Mouse (Mus musculus) CH12.LX (cell line): ENCODE results near the gene Trit1.

Experiments used
- CTCF ChIP-seq, 2 experiments: IDR thresholded peaks in 1 of 2; conservative IDR thresholded peaks in 1 of 2; 2 replicates each; pipeline ENCODE4 v1.5.1; 2011 to 2012; ENCODE audit warnings: low read depth in 2 of 2, low read length in 2 of 2, improper control_type of control experiment in 1 of 2, inconsistent platforms in 1 of 2, mild to moderate bottlenecking in 1 of 2, moderate library complexity in 1 of 2
- EP300 ChIP-seq: IDR thresholded peaks from 2 replicates; pipeline ENCODE4 v1.6.1; 2011; ENCODE audit warnings: low read length, improper control_type of control experiment
- POLR2A ChIP-seq: IDR thresholded peaks from 2 replicates; pipeline ENCODE4 v1.6.1; 2011; ENCODE audit warnings: low read depth, mild to moderate bottlenecking, improper control_type of control experiment, low read length
- RCOR1 ChIP-seq: conservative IDR thresholded peaks from 2 replicates; pipeline ENCODE4 v1.6.1; 2012; ENCODE audit warnings: low read depth, mild to moderate bottlenecking, inconsistent platforms, low read length, improper control_type of control experiment
- ZNF384 ChIP-seq: IDR thresholded peaks from 2 replicates; pipeline ENCODE4 v1.6.1; 2012; ENCODE audit warnings: low read depth, low read length, improper control_type of control experiment, inconsistent platforms

GRCm38 (mm10) chr4:123057957-123058356 is 41.6 kb downstream of the Trit1 start:
- TF ChIP-seq CTCF (conservative IDR thresholded peaks at IDR 0.05 in 1 of 2, IDR thresholded peaks at IDR 0.05 in 1 of 2; ENCODE audit: low read depth in 2 of 2, low read length in 2 of 2) (no peak), EP300 (no peak), POLR2A (no peak), ZNF384 (no peak), RCOR1 (no peak)
